Mouse (Mus musculus): Measurements from ENCODE around the gene Acot7. TPM values are rescaled to one million over a fixed set of nuclear protein-coding genes. Genes with fewer than 3 reads are reported as not detected.

Gene Acot7
- total RNA-seq, 2 experiments from 2014 or later, result 13.5 to 17.6 TPM

DNA sequence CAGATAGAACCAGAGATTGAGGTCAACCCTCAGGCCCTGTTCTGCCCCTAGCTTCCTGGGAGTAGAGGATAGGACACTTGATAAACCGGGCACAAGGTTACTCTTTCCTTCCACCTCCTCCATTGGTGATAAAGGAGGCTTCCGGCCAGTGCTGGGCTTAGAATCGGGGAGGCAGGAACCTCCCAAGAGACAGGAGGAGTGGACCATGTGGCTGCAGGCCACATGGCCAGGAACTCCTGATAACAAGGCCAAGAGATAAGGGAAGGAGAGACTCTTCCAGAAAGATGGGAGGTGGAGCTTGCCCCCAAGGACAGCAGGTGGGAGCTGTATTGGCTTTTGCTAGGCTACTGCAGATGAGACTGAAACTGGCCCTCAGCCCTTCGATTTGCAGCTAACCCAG, 27.4 kb upstream of the Acot7 start:
- DNase-seq (ENCODE audit: low spot score in 2 of 2), result no peak

DNA sequence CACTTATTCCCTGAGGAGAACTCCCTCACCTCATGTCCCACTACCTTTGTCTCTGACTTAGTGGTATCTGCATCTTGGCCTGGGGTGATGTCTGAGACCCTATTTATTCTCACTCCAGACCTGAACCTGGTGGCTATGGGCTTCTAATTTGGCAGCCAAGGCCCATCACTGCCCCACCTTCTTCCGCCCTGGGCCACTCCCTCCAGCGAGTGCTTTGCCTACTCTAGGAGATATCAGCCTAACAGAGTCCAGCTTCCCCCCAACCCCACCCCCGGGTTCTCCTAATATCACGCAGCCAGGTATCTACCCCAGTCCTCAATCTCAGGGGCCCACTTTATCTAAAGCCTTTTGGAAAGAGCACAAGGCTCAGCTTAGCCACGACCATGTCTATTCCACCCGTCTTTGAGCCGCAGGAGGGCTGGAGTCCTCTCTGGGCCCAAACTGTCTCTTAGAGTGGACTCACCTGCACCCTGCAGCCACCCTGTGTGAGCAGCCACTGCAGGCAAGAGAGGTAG, 26.4 kb upstream of the Acot7 start:
- no peak for DNase-seq (ENCODE audit: low spot score in 2 of 2)

DNA sequence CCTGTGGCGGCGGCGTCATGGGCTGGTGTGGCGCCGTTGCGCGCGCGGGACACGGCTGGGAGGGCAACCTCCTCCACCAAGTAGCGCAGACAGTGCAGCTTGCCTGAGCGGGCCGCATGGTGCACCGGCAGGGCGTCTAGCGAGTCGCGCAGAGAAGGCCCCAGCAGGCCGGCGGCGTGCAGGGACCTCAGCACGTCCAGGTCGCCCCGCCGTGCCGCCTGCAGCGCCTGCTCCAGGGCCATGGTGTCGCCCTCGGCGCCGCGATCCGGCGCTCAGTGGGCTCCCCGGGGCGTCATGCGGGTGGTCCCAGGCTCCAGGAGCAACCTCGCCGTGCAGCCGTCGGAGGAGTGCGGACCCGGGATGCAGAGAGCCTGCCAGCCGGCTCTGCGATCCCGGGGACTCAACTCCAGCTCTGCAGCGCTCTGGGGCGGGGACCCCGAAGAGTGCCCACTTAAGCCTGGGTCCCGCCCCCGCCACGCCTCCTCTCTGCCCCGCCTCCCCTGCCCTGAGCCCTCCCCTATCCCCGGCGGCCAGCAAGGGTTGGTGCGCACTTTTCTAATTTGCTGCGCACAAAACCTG, 25.9 kb upstream of the Acot7 start, which contains the start of gene Espn:
TSS of gene Espn (minus strand) at position 406 of the 579 bp plus-strand sequence.
- peak in 1 of 2 experiments; percentile 48 for DNase-seq (ENCODE audit: low spot score in 2 of 2)

DNA sequence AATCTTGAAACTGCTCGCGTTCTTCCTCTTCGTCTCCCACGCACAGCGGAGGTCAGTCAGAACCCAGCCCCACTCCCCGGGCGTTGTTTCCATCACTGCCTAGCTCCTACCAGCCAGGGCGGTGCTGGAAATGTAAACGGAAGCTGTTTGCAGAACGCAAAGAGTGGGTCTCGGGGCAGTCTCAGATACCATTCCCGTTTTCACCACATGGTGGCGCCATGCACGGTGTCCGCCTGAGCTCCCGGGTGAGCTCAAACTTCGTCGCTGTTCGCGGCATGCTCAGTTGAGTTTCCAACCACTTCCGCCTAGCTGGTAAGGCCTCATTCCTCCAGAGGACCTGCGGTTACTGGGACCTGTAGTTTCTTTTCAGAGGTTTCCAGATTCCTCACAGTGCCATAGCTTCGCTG, 24.2 kb upstream of the Acot7 start:
- DNase-seq (ENCODE audit: low spot score in 2 of 2), result peak; percentile 75 to 84

DNA sequence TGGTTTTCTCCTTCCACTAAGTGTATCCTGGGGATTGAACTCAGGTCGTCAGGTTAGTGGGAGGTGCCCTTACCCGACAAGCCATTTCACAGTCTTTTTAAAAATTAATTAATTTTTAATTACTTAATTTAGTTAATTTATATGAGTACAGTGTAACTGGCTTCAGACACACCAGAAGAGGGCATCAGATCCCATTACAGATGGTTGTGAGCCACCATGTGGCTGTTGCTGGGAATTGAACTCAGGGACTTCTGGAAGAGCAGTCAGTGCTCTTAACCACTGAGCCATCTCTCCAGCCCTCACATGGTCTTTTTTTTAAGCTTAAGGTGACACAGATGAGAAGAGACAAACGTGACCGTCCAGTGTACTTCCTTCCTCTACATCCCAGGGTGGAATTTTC, 22.9 kb upstream of the Acot7 start:
- no peak for DNase-seq (ENCODE audit: low spot score in 2 of 2)

DNA sequence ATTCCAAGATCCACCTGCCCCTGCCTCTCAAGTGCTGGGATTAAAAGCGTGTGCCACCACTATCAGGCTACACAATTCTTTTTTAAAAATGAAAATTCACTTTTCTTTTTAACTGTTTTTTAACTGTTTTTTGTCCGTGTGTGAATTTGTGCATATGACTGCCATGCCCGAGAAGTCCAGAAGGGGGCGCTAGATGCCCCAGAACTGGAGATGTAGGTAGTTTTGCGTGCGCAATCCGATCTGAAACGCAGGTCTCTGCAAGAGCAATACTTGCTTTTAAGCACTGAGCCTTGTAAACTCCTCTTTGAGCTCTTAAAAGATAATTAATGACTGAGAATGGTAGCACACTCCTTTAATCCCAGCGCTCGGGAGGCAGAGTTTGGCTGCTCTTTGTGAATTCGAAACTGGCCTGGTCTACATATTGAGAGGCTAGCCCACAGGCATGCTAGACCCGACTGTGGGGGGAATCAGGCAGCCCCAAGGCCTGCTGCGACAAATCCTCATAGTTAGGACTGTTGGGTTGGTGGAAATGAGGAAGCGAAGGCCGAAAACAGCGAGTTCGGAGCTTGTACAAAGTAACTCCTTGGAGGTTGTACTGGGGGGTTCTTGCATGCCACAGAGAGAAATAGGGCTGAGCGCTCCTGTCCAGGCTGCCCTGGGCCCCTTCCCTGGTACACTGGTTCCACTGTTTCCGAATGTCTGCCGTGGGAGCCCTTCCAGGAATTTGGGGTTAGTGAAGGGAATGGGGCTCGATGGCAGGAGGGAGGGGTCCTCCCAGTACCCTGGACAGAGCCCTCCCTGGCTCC, 20.0 kb upstream of the Acot7 start:
- no peak for DNase-seq (ENCODE audit: low spot score in 2 of 2)

DNA sequence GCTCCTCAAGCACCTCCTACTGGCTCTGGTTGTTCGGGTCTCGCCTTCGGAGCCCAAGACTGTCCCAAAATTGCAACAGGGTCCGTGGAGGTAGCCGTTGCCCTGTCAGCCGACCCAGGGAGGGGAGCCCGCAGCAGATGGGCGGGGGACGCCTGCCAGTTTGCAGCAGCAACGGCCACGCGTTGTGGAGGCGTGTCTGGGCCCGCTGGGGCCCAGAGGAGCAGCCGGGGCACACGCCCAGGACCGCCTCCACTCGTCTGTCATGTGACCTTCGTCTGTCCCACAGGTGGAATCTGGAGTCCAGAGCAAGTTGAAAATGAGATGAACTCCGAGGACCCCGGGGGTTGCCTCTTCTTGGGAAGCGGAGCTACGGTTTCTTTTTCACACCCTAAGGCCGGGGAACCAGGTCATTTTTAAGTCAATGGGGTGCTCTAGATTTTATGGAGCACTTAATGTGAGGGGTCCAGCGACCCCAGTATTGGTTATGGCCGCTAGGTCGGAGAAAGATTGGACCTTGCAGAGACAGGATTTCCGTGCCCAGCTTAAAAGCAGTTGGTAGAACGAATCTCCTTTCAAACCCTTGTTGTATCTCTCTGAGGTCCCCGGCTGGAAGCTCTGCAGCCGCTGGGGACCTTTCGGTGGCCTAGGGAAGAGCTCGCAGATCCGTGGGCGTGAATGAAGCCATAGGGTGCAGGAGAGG, 19.2 kb upstream of the Acot7 start, which contains the start of gene Hes2:
TSS of gene Hes2 (plus strand) at position 283 of the 700 bp plus-strand sequence.
- no peak for DNase-seq (ENCODE audit: low spot score in 2 of 2)

DNA sequence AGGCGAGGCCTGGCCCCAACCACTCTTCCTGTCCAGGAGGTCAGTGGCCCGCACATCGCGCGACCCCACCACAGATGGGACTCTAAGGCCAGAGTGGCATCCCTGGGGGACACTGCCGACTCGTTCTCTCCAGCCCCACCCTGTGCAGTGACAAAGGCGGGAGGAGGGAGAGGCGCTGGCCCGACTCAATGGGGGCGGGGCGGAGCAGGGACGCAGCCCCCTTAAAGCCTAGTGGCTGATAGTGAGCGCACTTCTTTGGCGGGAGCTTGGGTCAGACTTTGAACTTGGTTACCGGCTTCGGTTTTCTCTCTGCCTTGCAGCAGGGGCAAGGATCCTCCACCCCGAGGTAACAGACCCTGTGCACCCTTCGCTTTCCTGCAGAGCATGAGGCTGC, 18.7 kb upstream of the Acot7 start:
- no peak for DNase-seq (ENCODE audit: low spot score in 2 of 2)

DNA sequence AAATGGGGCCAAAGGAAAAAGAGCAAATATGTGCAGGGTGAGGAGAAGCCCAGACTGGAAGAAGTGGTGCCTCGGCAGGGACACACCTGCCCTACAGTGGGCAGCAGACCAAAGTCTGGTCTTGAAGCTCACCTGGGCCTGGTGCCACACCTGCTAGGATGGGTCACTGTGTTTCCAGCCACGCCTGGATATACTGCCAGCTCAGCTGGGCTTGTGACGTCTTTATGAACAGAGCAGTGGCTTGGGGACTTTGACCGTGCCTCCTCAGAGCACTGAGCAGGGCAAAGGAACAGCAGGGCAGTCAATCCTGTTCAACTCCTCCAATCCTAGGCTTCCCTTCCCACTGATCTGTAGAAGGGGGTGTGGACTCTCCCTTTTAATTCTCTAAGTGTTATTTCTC, 17.2 kb upstream of the Acot7 start:
- DNase-seq (ENCODE audit: low spot score in 2 of 2), result no peak

DNA sequence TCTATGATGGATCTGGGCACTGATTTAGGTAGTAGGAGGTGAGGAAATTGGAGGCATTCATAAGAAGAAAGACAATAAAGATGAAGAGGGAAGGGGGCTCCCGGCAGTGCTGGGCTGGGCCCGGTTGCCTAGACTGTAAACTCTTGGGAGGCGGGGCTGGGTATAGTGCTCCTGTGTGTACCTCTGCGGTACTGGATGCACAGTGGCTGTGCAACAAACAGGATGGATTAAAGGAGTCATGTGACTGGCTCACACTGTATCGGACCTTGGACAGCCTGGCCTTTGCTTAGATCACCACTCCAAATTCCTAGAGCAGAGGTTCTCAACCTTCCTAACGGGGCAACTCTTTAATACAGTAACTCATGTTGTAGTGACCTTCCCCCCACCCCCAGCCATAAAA, 16.3 kb upstream of the Acot7 start:
- no peak for DNase-seq (ENCODE audit: low spot score in 2 of 2)

DNA sequence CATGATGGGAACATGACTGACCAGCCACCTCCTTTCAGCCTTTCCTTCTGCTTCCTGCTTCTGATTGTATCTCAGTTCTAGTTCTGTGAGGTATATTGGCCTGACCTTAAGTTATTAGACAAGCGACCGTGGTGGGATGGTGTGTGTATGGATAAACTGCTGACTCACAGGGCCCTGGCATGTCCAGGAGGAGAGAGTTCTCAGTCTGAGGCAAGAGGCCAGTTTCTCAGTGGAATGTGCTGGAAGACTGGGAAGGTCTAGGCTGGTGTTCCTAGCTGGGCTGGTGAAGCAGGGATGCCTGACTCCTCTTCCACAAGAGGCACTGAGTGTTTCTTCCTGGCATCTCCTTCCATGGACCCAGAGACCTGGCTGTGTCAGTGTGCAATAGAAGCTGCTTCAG, 15.2 kb upstream of the Acot7 start:
- DNase-seq (ENCODE audit: low spot score in 2 of 2), result no peak

DNA sequence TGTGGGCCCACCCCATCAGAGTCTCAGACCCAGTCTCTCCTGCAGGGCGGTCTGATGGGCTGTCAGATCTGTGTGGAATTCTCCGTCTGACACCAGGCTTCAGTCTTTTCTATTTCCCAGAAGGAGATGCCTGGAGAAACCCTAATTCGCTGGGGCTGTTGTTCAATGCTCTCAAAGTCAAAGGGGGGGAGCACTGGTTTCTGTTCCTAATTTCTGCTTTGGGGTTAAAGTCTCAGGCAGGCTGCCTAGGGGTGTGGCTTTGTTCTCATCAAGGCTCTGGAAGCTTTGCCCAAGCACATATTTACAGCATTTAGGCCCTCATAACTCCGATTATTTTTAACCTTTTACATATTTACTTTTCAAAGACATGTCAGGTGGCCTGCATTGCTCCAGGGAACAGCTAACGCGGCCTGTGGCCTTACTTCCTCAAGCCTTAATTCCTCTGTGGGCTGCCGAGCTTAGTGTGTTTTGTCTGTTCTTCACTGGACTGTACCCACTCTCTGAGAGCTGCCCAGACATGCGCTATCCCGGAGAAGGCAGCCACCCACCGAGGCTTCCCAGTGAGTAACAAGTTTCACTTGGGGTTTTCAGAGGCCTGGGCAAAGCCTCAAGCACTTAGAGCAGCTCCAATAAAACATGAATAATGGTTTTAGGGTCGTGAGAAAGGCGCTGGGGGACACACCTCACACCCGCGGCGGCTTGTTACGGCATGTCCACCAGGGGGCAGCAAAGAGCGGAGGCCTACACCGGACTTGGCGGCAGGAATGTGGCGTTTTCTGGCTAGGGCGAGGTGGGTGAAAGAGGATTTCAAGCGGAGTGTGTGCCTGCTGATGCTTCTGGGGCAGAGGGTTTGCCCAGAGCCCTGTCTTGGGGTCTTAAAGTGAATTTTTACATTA, 12.7 kb upstream of the Acot7 start:
- peak; percentile 69 to 77 for DNase-seq (ENCODE audit: low spot score in 2 of 2)

DNA sequence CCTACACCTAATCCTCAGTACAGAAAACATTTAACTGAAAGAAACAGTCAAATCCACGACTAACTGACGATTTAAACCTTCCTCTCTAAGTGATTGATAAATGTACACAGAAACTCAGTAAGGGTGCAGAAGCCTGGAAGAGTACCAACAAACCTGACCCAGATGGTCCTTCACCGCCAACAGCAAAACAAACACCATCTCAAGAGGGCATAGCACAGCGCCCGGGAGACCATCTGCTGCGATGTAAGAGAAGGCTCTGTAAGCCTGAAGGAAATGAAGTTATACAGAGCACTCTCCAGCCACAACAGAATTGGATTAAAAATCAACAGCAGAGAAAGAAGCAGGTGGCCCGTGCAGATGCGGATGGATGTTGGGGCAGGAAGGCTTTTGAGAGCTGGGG, 9.9 kb upstream of the Acot7 start:
- no peak for DNase-seq (ENCODE audit: low spot score in 2 of 2)

DNA sequence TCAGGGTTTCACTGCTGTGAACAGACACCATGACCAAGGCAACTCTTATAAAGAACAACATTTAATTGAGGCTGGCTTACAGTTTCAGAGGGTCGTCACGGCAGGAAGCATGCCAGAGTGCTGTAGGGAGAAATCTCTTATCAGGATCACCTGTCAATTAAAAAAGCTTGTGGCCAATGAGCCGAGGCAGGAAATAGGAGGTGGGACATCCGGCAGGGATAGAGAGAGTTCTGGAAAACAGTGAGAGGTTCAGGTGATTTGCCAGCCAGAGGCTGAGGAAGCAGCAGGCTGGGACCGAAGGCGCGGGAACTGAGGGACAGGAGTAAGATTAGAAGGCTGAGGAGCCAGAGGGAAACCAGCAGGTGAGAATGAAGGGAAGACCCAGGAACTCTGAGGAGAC, 8.8 kb upstream of the Acot7 start:
- no peak for DNase-seq (ENCODE audit: low spot score in 2 of 2)

DNA sequence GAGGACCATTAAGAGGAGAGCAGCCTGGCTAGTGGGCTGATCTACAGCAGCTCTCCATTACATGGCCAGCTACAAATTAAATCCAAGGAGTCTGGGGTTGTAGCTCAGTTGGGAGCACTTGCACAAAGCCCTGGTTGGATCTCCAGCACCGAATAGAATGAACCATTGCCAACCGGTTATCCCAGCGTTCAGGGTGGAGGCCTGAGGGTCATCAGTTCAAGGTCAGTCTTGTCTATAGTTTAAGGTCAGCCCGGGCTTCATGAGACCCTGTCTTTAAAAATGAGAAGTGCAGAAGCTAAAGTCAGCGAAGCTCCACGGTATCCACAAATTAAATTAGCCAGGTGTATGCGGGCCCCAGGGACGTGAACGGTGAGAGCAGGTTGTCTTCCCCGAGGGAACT, 7.6 kb upstream of the Acot7 start:
- DNase-seq (ENCODE audit: low spot score in 2 of 2), result no peak

DNA sequence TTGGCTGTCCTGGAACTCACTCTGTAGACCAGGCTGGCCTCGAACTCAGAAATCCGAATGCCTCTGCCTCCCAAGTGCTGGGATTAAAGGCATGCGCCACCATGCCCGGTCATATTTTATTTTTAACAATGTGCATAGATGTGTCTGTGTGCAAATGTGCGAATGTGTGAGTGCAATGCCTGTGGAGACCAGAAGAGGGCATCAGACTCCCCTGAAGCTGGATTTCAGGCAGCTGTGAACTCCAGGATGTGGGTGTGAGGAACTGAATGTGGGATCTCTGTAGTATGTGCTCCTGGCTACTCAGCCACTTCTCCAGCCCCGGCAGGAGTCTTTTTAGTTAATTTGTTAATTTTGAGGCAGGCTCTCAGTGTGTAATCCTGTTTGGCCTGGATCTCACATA, 6.4 kb upstream of the Acot7 start:
- DNase-seq (ENCODE audit: low spot score in 2 of 2), result no peak

DNA sequence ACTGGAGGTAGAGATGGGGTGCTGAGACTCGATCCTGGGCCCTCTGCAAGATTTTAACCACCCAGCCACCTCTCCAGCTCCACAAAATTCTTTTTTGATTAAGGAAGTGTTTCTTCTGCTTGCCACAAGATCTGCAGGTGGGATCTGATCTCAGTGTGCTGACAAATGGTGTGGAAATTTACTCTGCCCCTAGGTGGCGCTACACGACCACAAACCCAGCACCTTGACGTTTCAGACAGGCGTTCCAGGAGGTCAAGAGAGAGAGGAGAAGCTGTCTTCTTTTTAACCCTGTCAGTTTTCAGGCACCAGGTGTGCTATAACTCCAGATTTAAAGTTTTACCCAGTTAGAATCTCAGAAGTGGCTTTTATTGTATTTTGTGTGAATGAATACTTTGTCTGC, 4.9 kb upstream of the Acot7 start:
- DNase-seq (ENCODE audit: low spot score in 2 of 2), result peak; percentile 65 to 66

DNA sequence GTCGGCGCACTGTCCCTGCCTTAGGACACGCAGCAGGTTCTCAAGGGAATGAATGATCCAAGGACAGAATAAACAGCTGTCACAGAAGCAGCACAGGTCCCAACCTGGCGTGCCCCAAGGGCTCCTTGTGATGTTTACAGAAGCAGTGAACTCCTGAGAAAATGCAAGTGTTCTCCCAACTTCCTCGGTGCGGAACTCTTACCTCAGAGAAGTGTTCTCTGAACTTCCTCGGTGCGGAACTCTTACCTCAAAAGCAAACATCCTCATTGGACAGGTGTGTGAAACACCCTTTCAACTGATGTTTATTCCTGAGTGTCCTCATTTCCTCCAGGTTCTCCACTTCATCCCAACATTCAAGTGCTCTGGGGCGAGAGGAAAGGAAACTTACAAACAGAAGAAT, 4.0 kb upstream of the Acot7 start:
- no peak for DNase-seq (ENCODE audit: low spot score in 2 of 2)

DNA sequence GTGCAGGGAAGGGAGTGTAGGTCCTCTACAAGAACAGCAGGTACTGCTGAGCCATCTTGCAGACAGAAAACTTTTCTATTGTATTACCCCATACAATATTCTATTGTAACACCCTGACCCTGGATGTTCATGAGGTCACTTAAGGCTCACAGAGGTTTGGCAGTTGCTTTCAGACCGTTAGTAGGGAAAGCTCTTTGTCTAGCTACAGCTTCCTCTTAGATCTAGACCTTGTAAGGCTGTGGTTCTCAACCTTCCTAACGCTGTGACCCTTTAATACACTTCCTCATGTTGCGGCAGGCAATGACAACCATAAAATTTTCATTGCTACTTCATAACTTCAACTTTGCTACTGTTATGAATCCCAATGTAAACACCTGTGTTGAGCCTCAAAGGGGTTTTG, 1.3 kb upstream of the Acot7 start:
- no peak for DNase-seq (ENCODE audit: low spot score in 2 of 2)

DNA sequence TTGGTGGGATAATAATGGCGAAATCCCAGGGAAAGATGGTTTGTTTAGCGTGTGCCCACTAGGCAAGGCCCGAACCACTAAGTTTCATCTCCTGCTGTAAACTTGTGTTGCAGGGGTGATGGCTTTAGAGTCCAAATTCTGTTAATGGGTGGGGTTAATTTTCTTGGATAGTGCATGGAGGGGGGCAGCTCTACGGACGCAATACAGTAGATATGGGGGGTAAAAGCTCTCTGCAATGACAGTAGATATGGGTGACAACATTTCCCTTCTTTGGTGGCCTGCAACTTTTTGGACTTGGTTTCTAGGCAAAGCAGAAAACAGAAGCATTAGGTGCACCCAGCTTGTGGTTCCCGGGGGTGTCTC, 779 bp upstream of the Acot7 start:
- no peak for DNase-seq (ENCODE audit: low spot score in 2 of 2)

DNA sequence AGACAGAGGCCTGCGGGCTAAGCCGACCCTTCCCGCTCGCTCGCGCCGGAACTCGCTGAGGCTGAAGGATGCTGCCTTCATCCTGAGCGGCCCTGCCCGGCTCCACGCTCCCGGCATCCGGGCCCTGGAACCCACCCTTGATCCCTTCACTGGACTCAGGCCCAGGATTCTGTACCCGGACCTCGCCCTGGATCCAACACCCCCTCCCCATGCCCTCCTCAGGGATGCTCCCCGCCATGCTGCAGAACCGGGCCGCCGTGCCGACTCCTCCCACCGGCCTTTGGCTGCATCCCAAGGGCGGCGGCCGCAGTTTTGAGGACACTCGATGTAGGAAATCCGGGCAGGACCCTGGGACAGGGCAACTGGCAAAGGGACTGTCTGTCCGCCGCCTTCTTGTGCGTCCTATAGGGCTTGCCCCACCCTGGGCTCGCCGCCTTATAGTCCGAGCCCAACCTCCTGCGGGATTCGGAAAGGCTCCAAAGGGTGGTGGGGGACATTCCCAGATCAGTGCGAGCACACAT, 470 bp downstream of the Acot7 start:
- DNase-seq (ENCODE audit: low spot score in 2 of 2), result peak; percentile 40 to 61
